Mouse (Mus musculus): Measurements from ENCODE around the gene Pp2d1.
"Not testable (repeated sequence)": the region's sequence is repeated elsewhere in the genome, so short reads cannot be mapped to it uniquely, and the experiment has no call there.

The Pp2d1 gene

DNA sequence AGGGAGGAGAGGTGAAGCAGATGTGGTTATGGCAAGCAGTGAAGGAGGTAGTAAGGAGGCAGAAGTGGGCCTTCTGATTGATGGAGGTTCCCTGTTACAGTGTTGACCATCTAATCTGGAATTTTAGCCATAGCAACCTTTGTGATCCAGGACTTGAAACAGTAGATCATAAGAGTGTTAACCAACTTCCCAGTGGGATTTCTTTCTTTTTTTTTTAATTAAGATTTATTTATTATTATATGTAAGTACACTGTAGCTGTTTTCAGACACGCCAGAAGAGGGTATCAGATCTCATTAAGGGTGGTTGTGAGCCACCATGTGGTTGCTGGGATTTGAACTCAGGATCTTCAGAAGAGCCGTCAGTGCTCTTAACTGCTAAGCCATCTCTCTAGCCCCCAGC is at the start of gene Pp2d1:
Gene Pp2d1 (minus strand): TSS at position 101 of the 400 bp plus-strand sequence.
- DNase-seq (ENCODE audit: extremely low spot score, low spot score), result not testable (repeated sequence)

DNA sequence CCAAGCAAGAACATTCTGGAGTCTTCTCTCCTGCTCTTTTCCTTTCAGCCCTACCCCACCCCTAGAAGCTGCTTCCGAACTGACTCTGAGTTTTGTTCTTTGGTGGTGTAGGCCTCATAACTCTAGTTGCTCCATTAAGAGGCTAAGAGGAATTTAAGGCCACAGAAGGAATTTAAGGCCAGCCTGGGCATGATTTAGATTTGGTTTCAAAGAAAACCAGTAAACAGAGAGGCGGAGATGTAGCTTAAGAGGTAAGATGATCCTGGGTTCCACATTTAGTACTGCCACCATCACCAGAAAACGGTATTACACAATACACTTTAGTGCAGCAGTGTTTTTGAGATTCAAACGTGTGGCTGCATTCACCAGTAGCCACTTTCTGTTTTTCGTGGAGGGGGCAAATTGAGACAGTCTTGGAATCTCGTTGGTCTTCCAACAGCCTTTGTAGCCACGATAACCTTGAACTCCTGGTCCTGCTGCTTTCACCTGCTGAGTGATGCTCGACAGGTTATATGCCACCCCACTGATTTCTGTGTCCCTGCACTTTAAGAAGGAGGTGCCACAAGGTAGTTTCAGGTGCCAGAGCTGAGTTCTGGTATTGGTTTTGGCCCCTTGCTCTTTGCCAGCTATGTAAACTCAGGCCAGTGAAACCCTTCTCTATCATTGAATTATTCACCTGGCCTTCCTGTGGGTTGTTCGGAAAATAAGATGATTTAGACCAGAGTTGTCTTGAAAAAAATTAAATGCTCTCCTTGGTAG is 49.0 kb upstream of the Pp2d1 start:
- no peak for DNase-seq (ENCODE audit: extremely low spot score, low spot score)

DNA sequence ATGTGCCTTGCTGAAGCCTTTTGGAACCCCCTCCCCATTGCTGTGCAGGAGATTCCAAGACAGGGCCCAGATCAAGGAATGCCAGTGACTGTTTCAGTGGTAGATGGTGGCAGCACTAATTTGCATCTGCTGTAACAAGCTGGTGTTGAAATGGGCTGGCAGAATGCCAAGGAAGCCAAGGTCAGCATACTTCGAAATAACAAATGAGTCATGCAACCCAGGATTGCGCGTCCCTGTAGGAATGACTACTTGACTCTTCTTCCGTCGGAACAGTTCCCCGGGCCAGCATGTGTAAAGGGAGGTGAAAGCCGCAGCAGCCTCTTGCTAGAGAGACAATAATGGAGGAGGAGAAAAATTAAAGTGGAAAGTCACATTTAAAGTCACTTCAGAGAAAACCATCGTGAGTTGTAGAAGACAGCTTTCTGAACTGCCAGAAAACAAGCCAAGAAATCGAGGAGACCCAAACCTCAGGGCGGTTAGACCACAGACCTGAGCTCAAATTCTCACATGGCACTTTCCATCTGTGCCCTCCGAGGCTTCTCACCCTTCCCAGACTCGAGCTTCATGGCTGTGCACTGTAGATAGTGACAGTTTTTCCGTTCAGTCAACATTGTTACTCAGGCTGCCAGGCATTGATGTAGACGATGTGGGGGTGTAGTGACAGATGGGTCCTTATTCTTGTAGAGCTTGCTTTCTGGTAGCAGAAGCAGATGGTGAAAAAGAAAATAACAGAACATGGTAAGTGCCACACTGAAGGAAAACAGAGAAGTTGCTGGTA is 48.0 kb upstream of the Pp2d1 start:
- DNase-seq (ENCODE audit: extremely low spot score, low spot score), result no peak

DNA sequence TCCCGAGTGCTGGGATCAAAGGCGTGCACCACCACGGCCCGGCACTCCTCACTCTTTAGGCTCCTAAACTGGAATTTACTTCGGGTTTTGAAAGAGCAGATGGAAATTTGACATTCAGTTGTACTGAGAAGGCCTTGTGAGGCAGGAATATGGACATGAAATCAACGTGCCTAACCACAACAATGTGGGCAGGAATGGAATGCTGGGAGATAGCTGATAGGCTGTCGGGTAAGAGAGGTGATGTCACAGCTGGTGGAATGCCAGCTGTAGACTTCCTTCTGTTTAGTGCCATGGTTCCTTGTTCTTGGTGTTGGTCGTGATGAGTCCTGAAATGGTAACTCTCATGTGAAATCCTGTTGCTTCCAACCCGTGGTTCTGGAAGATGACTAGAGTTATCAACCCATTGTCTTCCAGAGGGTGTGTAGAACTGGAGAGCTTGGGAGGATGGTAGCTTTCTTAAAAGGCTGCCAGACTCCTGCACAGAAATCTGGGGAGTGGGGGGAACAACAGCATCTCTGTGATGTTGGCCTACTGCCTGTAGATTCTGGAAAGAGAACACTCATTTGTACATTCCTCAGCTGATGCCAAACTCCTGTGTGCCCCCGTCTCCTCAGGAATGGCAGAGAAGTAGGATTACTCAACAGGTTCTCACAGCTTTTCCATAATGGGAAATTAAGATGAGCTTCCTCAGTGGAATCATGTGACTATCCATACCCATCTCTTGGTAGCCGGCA is 44.8 kb upstream of the Pp2d1 start:
- no peak for DNase-seq (ENCODE audit: extremely low spot score, low spot score)

DNA sequence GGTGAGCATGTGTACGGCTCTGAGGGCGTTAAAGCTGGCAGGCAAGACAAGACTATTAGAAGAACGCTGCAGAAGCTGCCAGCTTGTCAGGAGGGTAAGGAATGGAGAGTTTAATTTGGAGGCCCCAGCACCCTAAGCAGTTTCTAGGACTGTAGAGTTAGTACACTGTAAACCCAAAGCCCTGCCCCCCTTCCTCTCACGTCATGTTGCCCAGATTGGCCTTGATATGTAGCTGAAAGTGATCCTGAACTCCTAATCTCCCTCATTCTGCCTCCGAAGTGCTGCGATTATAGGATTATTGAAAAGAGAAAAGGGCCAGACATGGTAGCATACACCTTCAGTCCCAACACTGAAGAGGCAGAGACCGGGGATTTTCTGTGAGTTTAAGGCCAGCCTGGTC is 43.6 kb upstream of the Pp2d1 start:
- no peak for DNase-seq (ENCODE audit: extremely low spot score, low spot score)

DNA sequence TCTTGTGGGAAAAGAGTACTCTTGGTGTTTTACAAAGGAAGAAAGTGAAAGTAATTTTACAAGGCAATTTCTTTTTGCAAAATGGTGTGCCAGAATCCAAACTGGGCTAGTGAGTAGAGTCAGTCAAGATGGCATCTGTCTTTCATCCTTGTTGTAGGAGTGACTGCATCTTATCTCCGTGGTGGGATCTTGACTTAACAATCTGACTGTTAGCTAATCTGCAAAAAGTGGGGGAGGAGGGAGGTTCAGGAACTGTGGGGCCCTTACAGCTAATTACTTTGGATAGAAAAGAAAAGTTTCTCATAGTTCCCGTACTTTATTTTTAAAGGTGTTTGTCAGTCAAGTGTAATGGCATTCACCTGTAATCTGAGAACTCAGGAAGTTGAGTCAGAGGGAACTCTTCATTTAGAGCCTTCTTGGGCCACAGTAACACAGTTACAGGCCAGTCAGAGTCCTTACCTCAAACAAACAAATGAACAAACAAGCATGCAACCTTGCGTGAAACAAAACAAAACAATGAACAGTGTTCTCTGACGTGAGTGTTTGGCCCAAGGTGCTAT is 42.9 kb upstream of the Pp2d1 start:
- no peak for DNase-seq (ENCODE audit: extremely low spot score, low spot score)

DNA sequence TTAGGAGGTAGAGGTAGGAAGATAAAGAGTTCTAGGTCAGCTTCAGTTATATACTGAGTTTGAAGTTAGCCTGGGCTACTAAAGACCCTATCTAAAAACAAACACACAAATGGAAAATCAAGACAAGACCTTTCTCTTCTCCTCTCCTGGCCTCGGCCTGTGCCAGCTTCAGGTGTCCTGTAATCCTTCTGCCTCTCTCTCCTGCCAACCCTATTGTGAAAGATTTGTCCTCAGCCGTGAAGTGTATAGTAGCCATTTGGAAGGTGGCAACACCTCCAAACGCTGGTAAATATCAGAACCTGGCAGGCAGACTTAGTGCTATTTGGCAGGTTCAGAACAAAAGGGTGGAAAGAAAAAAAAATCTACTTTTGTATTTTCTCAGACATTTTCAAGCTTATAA is 41.0 kb upstream of the Pp2d1 start:
- no peak for DNase-seq (ENCODE audit: extremely low spot score, low spot score)

DNA sequence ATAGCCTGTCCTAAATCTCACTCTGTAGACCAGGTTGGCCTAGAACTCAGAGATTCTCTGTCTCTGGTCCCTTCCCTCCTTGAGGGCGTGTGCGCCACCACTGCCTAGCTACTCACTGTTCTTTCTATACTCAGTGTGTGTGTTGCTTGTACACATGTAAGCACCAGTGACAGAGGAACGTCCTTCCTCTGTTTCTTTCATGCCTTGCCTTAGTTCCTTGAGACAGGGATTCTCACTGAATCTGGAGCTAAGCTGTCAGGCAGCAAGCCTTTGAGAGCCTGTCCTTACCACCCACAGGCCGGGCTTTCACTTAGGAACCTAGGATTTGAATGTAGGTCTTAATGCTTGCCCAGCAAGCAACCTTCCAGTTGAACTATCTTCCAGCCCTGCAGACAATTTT is 40.4 kb upstream of the Pp2d1 start:
- no peak for DNase-seq (ENCODE audit: extremely low spot score, low spot score)

DNA sequence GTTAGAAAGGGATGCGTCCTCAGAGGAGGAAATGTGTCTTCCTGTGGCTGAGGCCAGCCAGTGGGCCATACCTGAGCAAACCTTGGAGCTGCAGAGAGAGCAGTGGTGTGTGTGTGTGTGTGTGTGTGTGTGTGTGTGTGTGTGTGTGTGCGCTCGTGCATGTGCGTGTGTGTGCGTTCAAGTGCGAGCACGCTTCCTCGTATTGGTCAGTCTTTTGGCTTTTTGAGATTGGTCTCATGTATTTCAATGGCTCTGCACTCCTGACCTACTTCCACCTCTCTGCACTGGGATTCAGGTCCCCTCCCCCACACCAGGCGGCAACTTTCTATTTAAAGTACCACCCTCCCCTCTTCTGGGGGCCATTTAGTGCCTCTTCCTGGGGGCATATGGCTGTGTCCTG is 39.5 kb upstream of the Pp2d1 start:
- DNase-seq (ENCODE audit: extremely low spot score, low spot score), result no peak

DNA sequence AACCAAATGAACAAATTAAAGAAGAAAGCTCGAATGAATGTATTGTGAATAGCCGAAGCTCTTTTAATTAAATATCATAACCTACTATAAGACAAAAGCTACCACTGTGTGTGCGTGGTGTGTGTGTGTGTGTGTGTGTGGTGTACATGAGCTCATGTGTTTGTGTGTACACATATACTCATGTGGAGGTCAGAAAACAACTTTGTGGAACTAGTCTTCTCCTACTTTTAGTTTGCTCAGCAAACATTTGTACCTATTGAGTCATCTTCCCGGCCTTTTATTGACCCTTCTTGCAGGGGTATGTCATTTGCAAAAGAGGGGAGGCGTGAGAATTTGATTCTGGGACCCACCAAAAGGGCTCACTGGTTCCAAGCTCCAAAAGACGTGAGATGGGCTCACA is 39.0 kb upstream of the Pp2d1 start:
- DNase-seq (ENCODE audit: extremely low spot score, low spot score), result no peak

DNA sequence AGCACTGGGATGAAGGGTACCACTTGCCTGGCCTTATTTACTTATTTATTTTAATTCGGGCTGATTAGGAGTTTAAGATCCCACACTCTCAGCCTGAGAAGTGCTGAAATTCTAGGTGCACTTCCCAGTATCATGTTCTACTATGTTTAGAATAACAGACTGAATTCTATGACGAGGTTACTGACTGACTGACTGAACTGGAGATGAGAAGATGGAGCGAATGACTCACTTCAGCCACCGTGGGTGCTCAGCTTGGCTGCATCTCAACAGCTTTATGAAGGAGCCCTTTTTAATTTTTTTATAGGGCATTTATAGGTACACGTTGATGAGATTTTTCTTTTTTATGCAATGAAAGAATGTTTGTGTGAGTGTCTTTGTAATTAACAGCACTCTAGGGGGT is 38.5 kb upstream of the Pp2d1 start:
- no peak for DNase-seq (ENCODE audit: extremely low spot score, low spot score)

DNA sequence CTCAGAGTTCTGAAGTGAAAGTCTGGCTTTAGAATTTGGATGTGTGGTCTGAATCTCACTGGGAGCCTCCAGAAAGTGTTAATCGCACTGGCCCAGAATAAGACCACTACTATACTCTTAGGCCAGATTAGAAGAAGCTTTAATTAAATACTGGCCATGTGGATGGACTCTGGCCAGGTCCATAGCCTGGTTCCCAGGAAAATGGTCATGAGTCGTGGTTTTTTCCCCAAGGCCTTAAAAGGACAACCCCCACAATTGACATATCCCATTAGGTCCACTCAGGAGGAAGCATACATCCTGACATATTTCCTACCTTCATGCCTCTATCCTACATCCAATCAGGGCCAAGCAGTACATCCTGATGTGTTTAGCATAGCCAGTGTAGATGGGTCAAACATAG is 37.9 kb upstream of the Pp2d1 start:
- DNase-seq (ENCODE audit: extremely low spot score, low spot score), result no peak

DNA sequence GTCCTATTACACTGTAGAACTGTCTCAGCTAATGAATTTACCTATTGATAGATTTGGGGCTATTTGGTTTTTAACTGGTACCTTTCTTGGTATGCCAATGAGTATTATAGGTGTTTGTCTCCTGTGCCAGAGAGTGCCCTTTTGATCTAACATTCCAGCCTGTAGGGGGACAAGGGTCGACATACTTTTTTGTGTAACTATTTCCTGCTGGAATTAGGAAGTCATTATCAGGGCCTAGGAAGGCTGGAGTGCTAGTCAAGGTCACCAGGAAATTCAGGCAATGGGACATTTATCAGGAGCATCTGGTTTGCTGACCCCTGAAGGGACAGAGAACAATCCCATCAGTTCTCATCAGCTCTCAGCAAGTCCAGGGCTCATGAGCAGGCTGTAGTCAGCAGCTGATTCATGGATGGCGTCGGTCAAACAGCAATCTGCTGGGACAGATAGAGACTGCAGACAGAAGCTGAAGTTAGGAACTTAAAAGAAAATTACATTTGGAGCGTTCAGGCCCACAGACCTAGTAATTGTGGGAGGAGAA is 33.8 kb upstream of the Pp2d1 start:
- no peak for DNase-seq (ENCODE audit: extremely low spot score, low spot score)

DNA sequence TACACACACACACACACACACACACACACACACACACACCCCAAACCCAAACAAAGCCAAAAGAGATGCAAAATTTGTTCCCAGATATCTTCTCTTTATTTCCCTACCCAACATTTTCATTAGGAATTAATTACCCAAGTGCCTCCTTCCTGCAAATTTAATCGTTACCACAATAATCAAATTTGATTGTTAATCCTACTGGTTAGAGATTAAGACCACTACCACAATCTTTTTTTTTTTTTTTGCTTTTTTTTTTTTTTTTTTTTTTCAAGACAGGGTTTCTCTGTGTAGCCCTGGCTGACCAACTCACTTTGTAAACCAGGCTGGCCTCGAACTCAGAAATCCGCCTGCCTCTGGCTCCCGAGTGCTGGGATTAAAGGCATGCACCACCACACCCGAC is 31.7 kb upstream of the Pp2d1 start:
- DNase-seq (ENCODE audit: extremely low spot score, low spot score), result not testable (repeated sequence)

DNA sequence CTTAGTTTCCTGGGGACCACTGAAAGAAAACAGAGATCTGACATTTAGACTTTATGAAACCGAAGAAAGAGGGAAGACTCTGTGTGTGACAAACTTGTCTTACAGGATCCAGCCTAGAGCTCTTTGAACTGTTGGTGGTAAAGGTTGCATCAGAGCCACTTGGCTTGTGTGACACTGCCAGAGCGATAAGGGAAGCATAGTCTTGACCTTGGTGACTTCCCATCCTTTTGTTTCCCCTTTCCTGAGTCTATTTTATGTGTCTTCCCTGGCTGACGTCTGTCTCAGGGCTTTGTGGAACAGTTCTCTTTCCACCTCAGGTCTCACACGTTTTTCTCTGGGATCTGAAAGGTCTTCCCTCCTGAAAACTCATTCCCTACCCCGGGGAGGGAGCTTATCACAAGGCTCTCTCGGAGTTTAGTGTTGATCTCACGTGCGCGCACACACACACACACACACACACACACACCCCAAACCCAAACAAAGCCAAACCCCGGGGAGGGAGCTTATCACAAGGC is 31.2 kb upstream of the Pp2d1 start:
- no peak for DNase-seq (ENCODE audit: extremely low spot score, low spot score)

DNA sequence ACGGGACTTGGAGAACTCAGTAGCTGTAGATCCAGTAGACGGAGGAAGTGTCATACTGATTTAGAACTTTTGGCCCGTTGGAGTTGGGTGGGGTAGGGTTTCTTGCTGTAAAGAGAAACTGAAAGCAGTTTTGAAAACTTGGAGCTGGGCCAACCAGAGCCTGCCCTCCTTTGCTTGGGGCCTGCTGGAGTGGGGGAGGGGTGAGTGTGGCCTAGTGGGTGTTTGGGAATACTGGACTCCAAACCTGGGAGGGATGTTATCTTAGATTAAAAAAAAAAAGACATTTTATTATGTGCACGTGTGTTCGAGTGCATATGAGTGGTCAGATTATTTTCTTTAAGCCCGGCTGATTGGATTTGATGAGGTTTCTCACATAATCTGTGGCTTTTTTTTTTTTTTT is 30.6 kb upstream of the Pp2d1 start:
- DNase-seq (ENCODE audit: extremely low spot score, low spot score), result no peak

DNA sequence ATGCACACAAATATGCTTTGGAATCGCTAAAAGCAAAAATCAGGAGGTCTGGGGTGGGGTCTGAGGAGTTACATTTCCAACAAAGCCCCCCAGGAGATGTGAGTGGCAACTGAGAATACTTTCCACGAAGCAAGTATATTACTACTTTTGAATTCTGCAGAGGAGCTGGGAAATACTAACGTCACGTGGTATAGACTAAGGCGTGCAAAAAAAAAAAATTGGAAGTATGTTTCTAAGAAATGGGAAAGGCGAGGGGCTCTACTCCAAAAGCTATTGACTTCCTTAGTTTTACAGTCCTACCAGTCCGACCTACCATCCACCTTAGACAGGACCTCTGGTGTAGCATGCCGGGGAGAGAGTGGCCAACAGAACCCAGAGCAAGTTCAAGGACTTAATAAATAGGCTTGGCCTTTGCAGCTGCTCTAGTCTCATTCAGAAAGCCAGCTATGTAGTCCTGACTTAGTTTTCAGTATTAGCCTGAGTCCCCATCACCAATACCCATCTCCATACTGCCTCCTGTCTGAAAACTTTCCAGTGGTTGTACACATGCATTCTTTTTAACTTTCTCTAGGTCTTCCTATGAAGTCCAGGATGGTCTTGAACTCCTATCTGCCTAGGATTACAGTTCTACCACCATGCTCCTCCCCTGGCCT is 29.6 kb upstream of the Pp2d1 start:
- no peak for DNase-seq (ENCODE audit: extremely low spot score, low spot score)

DNA sequence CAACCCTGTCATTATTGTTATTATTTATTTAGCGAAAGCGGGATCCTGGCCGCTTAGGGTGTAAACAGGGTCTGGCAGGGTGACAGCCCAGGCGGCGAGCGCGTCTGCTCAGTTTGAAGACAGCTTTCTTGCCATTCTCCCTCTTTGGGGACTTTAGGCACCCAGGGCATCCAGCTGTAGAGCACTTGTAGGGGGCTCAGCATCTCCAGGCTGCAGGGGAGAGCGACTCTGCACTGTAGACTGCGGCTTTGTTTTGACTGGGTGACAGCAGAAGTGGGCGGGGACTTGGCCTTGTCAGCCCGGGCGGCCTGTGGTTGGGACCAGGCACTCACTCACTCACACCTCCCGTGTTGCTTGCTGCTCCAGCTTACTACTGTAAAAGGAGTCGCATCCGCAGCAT is 28.9 kb upstream of the Pp2d1 start:
- DNase-seq (ENCODE audit: extremely low spot score, low spot score), result peak; percentile 73

DNA sequence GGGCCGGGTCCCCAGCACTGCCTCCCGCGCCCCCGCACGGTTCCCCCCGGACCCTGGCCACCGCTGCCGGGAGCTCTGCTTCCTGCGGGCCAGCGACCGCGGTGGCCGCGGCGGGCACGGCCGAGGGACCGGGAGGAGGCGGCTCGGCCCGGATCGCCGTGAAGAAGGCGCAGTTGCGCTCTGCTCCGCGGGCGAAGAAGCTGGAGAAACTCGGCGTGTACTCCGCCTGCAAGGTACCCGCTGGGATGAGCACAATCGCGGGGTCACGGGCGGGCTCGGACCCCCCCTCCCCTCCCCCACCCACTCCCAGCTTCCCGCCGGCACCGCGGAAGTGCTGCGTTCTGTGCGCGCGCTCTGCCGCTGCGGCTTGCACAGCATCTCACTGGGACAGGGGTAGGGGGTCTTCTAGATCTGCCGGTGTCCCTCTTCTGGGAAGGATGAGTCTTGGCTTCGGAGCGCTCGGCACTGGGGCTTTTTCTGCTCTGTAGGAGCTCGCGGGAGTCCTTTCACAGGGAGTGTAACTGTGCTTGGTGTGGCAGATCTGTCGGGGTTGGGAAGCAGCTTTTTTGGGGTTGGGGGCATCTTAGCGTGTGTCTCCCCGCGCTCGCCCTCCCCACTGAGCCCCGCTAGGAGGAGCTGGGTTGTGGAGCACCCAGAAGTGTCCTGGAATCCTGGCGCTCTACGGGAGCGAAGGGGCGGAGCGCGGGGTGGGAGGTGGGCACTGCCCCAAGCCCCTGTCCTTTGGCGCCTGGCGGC is 28.3 kb upstream of the Pp2d1 start:
- peak; percentile 80 for DNase-seq (ENCODE audit: extremely low spot score, low spot score)

DNA sequence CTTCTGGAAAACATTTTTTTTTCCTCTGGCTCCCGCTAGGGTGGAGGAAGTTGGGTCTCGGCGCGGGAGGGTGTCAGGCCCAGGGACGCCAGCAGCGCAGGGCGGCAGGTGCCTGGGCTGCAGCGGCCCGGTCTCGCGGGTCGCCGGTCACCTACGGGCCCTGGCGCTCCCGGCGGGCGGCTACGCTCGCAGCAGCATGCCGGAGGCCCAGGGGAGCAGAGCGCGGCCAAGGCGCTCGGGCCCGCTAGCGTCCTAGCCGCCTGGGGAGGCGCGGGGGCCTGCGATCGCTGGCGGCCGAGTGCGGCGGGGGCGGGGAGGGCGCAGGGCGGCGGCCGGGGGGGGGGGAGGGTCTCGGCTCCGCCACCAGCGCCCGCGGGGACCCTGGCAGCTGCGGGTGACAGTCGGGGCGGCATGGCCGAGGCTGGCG is 27.7 kb upstream of the Pp2d1 start:
- peak; percentile 74 for DNase-seq (ENCODE audit: extremely low spot score, low spot score)
